Mouse (Mus musculus): ENCODE data around the gene Mfap1a.

Gene Mfap1a

GRCm38 (mm10) chr2:121442259-121443067, 64.0 kb downstream of the Mfap1a start:
- DNase-seq (ENCODE audit: low spot score in 2 of 2), result no peak
